Mouse (Mus musculus) hindbrain, embryonic 16.5 days (tissue): ENCODE measurements around the gene Tbl1x. TPM values are rescaled to one million over a fixed set of nuclear protein-coding genes. Genes with fewer than 3 reads are reported as not detected.
"Not testable (repeated sequence)": the region's sequence is repeated elsewhere in the genome, so short reads cannot be mapped to it uniquely, and the experiment has no call there.

Source experiments
- ATAC-seq: fragments of 200-750 bp; cut with Nextera tagmentation; 2 replicates; pipeline ENCODE4 v1.8.0; 2017; ENCODE audit warnings: moderate TSS enrichment, moderate library complexity
- H3K27ac ChIP-seq: fragments of 300-500 bp; sonication (generic); 2 replicates; pipeline ENCODE4 v1.5.1; 2014; ENCODE audit warnings: low read depth, mild to moderate bottlenecking, control low read depth, low read length, moderate library complexity
- H3K27me3 ChIP-seq: fragments of 300-500 bp; sonication (generic); replicated peaks from 2 replicates; pipeline ENCODE4 v1.6.1; 2014; ENCODE audit warnings: low read length; ENCODE audit not compliant: control insufficient read depth, insufficient read depth
- H3K36me3 ChIP-seq: fragments of 300-500 bp; sonication (generic); 2 replicates; pipeline ENCODE4 v1.6.1; 2014; ENCODE audit warnings: mild to moderate bottlenecking, low read length, moderate library complexity, mixed read lengths; ENCODE audit not compliant: control insufficient read depth, insufficient read depth
- H3K4me1 ChIP-seq: fragments of 300-500 bp; sonication (generic); 2 replicates; pipeline ENCODE4 v1.6.1; 2014; ENCODE audit warnings: low read depth, low read length; ENCODE audit not compliant: control insufficient read depth, insufficient read depth
- H3K4me2 ChIP-seq: fragments of 300-500 bp; sonication (generic); 2 replicates; pipeline ENCODE4 v1.6.1; 2014; ENCODE audit warnings: mild to moderate bottlenecking, low read length, control low read depth, moderate library complexity
- H3K4me3 ChIP-seq: fragments of 300-500 bp; sonication (generic); 2 replicates; pipeline ENCODE4 v1.5.1; 2014; ENCODE audit warnings: mild to moderate bottlenecking, low read length, control low read depth, moderate library complexity
- H3K9ac ChIP-seq: fragments of 300-500 bp; sonication (generic); 2 replicates; pipeline ENCODE4 v1.6.1; 2014; ENCODE audit warnings: low read depth, mild to moderate bottlenecking, control low read depth, low read length, moderate library complexity
- H3K9me3 ChIP-seq: fragments of 300-500 bp; sonication (generic); 2 replicates; pipeline ENCODE4 v1.6.1; 2014; ENCODE audit warnings: mild to moderate bottlenecking, low read length, moderate library complexity; ENCODE audit not compliant: control insufficient read depth
- WGBS: fragments of 180-500 bp; shearing (Covaris S2); extraction: QIAGEN DNeasy Blood & Tissue Kit; methylation state at CpG from one replicate; pipeline ENCODE4 v1.1.7; 2014; 5-methylcytosine and 5-hydroxymethylcytosine counted together
- polyA plus RNA-seq: library from polyadenylated mRNA; unstranded; fragments of >200 nt; fragmentation: Nextera tagmentation; extraction: Ambion mirVana; gene quantifications from 2 replicates; pipeline ENCODE4 v1.2.1, GENCODE M21; 2015

Tbl1x gene
- polyA plus RNA-seq, 1 experiment from 2014 or later = 39.1 TPM

GRCm38 (mm10) chrX:77533922-77534321, 23.1 kb downstream of the Tbl1x start:
- no peak for ATAC-seq

GRCm38 (mm10) chrX:77539770-77540169, 29.0 kb downstream of the Tbl1x start:
- H3K9ac ChIP-seq, H3K27me3 ChIP-seq, H3K9me3 ChIP-seq, H3K36me3 ChIP-seq, H3K4me3 ChIP-seq, ATAC-seq, H3K27ac ChIP-seq, H3K4me2 ChIP-seq, H3K4me1 ChIP-seq: not testable (repeated sequence)
- WGBS = 90% methylated on average over 4 of the region's 4 CpGs

More at GRCm38 (mm10) chrX:77533922-77534321, 23.1 kb downstream of the Tbl1x start:
- no peaks in the 10 kb centered on the region for H3K4me1 ChIP-seq
- H3K27me3 ChIP-seq = no peaks in the 10 kb centered on the region
- H3K36me3 ChIP-seq = no peaks in the 10 kb centered on the region
- H3K4me3 ChIP-seq = no peak overlapping the region
- H3K9ac ChIP-seq = no peak overlapping the region
- no peak overlapping the region for H3K27ac ChIP-seq
- H3K4me2 ChIP-seq = no peak overlapping the region
- 63% methylated on average over 2 of the region's 2 CpGs for WGBS
- H3K9me3 ChIP-seq = no peaks in the 10 kb centered on the region

DNA sequence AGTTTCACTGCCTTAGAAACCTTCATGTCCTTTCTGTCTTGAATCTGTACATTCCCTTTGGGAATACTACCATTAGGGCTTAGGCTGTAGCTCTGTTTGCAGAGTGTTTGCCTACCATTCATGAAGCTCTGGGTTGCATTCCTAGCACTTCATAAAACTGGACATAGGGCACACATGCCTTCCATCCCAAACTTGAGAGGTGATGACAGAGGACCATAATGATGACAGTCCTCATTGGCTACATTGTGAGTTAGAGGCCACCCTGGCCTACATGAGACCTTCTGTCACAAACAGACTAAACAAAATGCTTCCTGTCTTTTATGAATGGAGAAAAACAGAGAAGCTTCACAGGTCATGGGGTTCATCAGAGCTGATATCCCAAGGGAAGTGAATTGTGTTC, 33.2 kb downstream of the Tbl1x start:
- Histone ChIP-seq H3K9me3 (no peaks in the 10 kb centered on the region), H3K27me3 (no peaks in the 10 kb centered on the region), H3K27ac (no peak overlapping the region), H3K36me3 (no peaks in the 10 kb centered on the region), H3K9ac (no peak overlapping the region), H3K4me1 (no peaks in the 10 kb centered on the region), H3K4me2 (no peak overlapping the region), H3K4me3 (no peak overlapping the region)
- no peak for ATAC-seq

- ATAC-seq = no peak
- Histone ChIP-seq H3K4me3 (no peak overlapping the region), H3K9me3 (no peaks in the 10 kb centered on the region), H3K27me3 (no peaks in the 10 kb centered on the region), H3K9ac (no peak overlapping the region), H3K36me3 (no peaks in the 10 kb centered on the region), H3K27ac (no peak overlapping the region), H3K4me2 (no peak overlapping the region), H3K4me1 (no peaks in the 10 kb centered on the region)
- WGBS = 70% methylated on average over 4 of the region's 4 CpGs
Measured at GRCm38 (mm10) chrX:77544550-77544949, 33.7 kb downstream of the Tbl1x start.

DNA sequence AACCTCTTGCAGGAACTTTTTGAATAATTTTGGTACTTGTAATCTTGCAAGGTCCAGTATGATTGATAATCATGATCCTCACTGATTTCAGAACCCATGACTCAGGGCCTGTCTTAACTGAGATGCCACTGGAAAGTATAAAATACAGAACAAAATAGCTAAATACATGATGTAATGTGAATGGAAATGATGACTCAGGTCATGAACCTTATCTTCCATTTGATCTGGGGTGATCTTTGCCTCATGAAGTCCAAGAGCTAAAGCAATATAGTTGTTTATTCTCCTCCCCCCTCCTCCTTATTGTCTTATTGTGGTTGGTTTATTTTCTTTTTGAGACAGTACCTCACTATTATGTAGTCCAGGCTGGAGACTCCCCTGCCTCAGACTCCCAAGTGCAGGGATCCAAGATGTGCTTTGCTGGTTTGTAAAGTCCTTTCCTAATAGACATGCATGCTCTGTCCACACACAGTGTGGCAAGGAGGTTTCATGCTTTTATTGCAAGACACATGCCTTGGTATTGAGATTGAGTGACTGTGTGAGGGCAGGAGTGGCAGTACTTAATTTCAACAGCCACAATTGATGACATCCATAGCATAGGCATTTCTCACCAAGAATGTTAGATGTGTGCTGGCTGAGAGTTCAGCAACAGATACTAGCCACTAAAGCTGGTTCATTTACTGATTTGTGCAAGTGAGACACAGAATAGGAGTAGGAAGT, 34.7 kb downstream of the Tbl1x start:
- H3K9me3 ChIP-seq = no peaks in the 10 kb centered on the region
- no peaks in the 10 kb centered on the region for H3K36me3 ChIP-seq
- H3K27me3 ChIP-seq = no peaks in the 10 kb centered on the region
- H3K27ac ChIP-seq = no peak overlapping the region
- H3K4me2 ChIP-seq = no peak overlapping the region
- H3K4me3 ChIP-seq = no peak overlapping the region
- no peaks in the 10 kb centered on the region for H3K4me1 ChIP-seq
- no peak overlapping the region for H3K9ac ChIP-seq
- no peak for ATAC-seq

DNA sequence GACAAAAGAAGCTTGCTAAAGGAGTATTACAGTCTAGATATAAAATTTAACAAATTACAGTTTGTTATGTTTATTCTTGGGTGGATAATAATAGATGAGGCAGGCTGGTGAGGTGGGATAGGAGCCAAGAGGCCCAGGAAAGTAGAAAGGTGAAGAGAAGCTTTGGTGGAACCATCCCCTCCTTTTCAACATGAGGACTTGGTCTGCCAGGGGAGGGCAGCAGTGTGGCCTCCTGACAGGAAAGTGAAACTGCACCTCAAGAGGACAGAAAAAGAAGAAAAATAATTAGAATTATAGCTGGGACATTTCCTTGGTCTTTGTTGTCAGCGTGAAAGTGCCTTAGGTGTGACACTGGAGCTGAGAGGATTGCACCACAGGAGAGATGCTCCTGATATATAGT, 35.6 kb downstream of the Tbl1x start:
- no peak for ATAC-seq
- Histone ChIP-seq H3K4me1 (no peaks in the 10 kb centered on the region), H3K27ac (no peak overlapping the region), H3K36me3 (no peaks in the 10 kb centered on the region), H3K9ac (no peak overlapping the region), H3K4me3 (no peak overlapping the region), H3K4me2 (no peak overlapping the region), H3K27me3 (no peaks in the 10 kb centered on the region), H3K9me3 (no peaks in the 10 kb centered on the region)
- 81% methylated on average over 1 of the region's 1 CpGs for WGBS

- H3K9me3 ChIP-seq = no peaks in the 10 kb centered on the region
- 0 out of 2 replicates have a peak, but pooled peaks have one; percentile 23 for ATAC-seq
- H3K9ac ChIP-seq = no peak overlapping the region
- 75% methylated on average over 1 of the region's 1 CpGs for WGBS
- H3K4me3 ChIP-seq = no peak overlapping the region
- no peaks in the 10 kb centered on the region for H3K36me3 ChIP-seq
- H3K4me2 ChIP-seq = no peak overlapping the region
- no peak overlapping the region for H3K27ac ChIP-seq
- H3K4me1 ChIP-seq = no peaks in the 10 kb centered on the region
- no peaks in the 10 kb centered on the region for H3K27me3 ChIP-seq
Measured at GRCm38 (mm10) chrX:77548951-77549350, 38.1 kb downstream of the Tbl1x start.

- H3K9me3 ChIP-seq = no peaks in the 10 kb centered on the region
- no peak overlapping the region for H3K9ac ChIP-seq
- no peaks in the 10 kb centered on the region for H3K4me1 ChIP-seq
- no peaks in the 10 kb centered on the region for H3K27me3 ChIP-seq
- no peaks in the 10 kb centered on the region for H3K36me3 ChIP-seq
- H3K27ac ChIP-seq = no peak overlapping the region
- no peak for ATAC-seq
- no peak overlapping the region for H3K4me3 ChIP-seq
- no peak overlapping the region for H3K4me2 ChIP-seq
Measured at GRCm38 (mm10) chrX:77550388-77550787, 39.6 kb downstream of the Tbl1x start.

DNA sequence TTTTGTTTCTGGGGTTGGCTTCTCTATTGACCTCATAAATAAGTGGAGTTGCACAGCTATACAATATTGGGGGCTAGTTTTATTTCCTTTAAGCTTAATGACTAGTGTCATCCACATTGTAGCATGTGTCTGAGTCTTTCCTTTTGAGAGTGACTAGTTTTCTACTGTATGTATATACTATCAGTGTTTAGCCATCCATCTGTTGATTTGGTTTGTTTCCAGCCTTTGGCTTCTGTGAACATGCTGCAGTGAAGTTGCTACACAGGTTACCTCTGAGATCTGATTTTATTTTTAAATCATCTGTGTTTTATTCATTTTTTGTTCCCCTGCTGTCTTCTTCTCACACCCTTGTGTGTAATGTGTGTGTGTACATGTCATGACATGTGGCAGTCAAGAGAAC, 40.5 kb downstream of the Tbl1x start:
- H3K27ac ChIP-seq = no peak overlapping the region
- H3K27me3 ChIP-seq = no peaks in the 10 kb centered on the region
- H3K9ac ChIP-seq = no peak overlapping the region
- H3K4me1 ChIP-seq = no peaks in the 10 kb centered on the region
- H3K36me3 ChIP-seq = no peaks in the 10 kb centered on the region
- H3K9me3 ChIP-seq = no peaks in the 10 kb centered on the region
- H3K4me2 ChIP-seq = no peak overlapping the region
- no peak overlapping the region for H3K4me3 ChIP-seq
- no peak for ATAC-seq

GRCm38 (mm10) chrX:77552088-77552487, 41.3 kb downstream of the Tbl1x start:
- Histone ChIP-seq H3K4me3 (no peak overlapping the region), H3K4me2 (no peak overlapping the region), H3K4me1 (no peaks in the 10 kb centered on the region), H3K27ac (no peak overlapping the region), H3K27me3 (no peaks in the 10 kb centered on the region), H3K9me3 (no peaks in the 10 kb centered on the region), H3K36me3 (no peaks in the 10 kb centered on the region), H3K9ac (no peak overlapping the region)
- ATAC-seq = no peak
- 71% methylated on average over 3 of the region's 3 CpGs for WGBS
